Mouse (Mus musculus): Measurements from ENCODE around the gene Flrt3.

Gene Flrt3

DNA sequence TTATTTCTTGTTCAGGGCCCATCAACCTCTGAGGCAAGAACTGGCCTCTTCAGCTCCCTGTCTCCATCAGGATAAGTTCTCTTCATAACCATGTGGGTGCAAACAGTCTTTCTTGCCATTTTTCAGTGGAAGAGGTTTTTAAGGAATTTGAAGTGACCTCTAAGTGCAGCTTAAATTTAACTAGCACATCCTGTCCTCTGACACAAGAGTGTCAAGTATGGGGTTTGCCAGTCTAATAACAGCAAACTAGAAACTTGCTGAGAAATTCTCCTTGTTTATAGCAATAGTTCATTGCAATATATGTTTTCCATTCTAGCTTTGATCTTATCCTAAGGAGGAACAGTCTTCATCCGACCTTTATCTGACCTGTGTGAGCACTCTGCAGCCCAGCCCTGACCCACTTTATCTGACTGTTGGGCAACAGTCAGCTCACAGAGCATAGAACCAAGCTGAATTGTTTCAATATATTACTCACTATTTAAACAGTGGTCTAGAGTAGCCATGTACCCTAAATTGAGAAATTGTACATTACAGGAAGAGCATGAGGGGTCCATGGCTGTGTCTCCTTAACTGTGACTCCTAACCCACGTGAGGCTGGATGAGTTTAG lies 49.4 kb downstream of the Flrt3 start:
- DNase-seq = no peak

DNA sequence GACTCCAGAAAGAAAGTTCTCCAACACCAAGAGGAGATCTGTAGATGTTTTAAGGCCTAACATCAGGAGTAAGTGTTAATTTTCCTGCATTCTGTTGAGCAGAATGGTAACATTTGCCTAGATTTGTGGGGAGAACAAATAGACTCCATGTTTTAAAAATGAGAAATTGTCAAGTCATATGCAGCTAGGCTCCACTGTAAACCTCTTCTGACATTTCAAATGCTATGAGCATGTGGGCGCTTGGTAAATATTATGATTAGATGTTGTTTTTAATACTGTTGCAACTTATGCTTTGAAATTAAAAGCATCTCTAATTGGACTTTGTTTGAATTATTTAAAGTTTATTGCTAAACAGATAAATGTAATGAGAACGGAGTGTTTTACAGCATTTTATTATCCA lies 55.8 kb downstream of the Flrt3 start:
- no peak for DNase-seq

All from cerebellum, adult 11-12 months (tissue).